Mouse (Mus musculus) right cerebral cortex, adult 18-20 months (tissue): ENCODE data around the gene Gm43064.
A peak's percentile ranks its signal among the peaks of the same experiment; 100 is the strongest.
"Not testable (repeated sequence)": the region's sequence is repeated elsewhere in the genome, so short reads cannot be mapped to it uniquely, and the experiment has no call there.

Experiments
- DNase-seq: peaks from one replicate; pipeline ENCODE4 v3.0.0; 2022; ENCODE audit warnings: mixed read lengths

The Gm43064 gene

GRCm38 (mm10) chr3:103808891-103809798, at the start of gene Gm43064, which contains the start of the genes Dclre1b and Ap4b1:
Gene Gm43064 (plus strand): TSS chr3:103809573.
Gene Dclre1b (minus strand): TSS chr3:103809444.
Gene Ap4b1 (plus strand): TSS chr3:103809520.
- DNase-seq = peak; percentile 91

DNA sequence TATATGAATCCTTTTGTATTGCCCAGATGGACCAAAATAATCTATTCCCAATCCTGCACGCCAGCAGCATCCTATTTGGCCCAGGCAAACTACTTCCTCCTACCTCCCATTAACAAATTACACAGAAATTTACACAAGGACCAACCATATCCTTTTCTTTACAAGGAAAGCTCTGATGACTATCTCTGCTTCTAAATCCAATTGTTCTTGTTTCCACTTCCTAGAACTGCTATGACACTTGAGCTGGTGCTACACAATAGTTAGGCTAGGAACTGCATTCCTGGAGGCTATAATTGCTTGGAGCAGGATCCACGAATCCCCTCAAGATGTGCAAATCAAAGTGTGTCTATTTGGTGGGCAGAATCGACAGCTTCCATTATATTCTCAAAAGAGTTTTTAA, 42.6 kb upstream of the Gm43064 start:
- no peak for DNase-seq

- DNase-seq = peak; percentile 27
These were observed 37.7 kb upstream of the Gm43064 start for GRCm38 (mm10) chr3:103771531-103772130.

DNA sequence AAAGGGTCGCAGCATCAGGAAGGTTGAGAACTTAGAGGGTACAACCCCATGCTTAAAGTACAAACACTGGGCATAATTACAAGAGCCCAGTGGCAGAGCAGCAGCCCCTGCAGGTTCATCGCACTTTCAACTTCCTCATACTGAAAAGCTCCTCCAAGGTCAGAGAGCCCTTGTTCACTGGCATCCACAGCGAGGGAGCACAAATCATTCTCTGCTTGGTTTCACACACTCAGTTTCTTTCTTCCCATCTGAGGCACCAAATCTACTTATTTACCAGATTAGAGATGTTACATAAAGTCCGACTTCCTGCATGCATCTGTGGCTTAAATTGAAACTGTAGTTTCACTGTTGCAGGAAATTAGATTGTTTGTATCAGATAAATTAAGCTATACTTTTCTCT, 36.5 kb upstream of the Gm43064 start:
- DNase-seq = no peak

GRCm38 (mm10) chr3:103773508-103773907, 35.9 kb upstream of the Gm43064 start:
- no peak for DNase-seq

GRCm38 (mm10) chr3:103774009-103774408, 35.4 kb upstream of the Gm43064 start:
- no peak for DNase-seq

- DNase-seq = peak; percentile 40
These were observed 31.4 kb upstream of the Gm43064 start for GRCm38 (mm10) chr3:103777940-103778339.

- no peak for DNase-seq
These were observed 30.7 kb upstream of the Gm43064 start for GRCm38 (mm10) chr3:103778660-103779059.

DNA sequence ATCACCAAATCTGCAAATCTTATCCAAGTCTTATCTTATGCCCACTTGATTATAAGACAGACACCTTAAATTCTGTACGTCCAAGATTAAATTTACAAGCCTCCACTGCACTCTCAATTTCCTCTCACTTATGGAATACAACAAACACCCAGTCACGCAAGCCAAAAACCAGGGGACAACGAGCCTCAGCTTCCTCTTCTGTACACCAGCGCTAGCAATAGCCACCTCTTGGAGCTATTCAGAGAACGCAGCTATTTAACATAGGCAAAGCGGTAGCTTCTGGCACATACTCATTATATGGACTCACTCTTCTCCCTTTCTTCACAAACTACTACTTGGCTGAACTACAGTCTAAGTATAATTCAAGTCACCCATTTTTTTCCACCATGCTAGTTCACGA, 30.2 kb upstream of the Gm43064 start:
- no peak for DNase-seq

DNA sequence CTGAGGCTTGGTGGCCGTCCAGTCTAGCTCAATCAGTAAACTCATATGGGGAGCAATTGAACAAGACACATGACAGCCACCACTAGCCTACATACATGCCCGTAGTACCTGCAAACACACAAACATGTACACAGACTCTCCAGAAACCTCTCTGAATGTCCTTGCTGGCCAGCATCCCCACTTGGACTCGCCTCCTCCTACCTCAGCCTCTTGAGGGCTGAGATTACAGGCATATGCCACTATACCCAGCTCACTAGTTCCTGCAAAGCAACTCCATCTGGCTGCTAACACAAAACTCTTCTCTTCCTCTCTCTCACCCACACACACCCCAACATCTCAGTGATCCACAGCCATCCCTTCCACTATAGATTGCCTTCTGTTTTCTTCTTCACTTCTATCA, 29.1 kb upstream of the Gm43064 start:
- DNase-seq = peak; percentile 62

- no peak for DNase-seq
These were observed 28.6 kb upstream of the Gm43064 start for GRCm38 (mm10) chr3:103780777-103781176.

DNA sequence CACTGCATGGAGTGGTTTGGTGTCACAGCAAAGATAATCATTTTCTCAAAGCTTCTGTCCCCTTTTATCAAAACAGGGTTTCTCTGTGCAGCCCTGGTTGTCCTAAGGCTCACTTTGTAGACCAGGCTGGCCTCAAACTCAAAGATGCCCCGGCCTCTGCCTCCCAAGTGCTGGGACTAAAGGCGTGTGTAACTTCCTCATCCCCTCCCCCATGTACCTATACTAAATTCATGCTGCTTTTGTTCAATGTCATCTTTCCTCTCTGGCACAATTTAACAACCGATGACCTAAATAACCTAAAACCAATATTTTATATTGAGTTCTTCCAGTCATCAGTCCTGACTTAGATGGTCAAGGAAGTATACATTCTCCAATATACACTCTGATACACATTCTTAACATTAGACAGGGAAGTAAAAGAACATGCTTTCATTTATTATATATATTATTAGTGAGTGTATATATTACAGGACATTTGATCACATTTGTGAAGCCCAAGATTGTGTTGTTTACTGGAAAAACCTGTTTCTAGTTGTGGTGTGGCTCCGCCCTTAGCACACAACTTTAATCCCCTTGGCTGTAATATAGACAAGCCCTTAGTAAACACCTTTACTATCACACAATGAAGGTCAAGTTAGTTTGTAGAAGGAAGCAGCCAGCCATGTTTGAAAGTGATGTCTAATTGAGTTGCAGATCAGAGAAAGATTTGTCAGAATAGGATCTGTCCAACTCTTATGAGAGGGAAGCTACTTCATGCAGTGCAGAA, 26.3 kb upstream of the Gm43064 start:
- DNase-seq = no peak

GRCm38 (mm10) chr3:103787225-103787624, 22.1 kb upstream of the Gm43064 start:
- DNase-seq = no peak

DNA sequence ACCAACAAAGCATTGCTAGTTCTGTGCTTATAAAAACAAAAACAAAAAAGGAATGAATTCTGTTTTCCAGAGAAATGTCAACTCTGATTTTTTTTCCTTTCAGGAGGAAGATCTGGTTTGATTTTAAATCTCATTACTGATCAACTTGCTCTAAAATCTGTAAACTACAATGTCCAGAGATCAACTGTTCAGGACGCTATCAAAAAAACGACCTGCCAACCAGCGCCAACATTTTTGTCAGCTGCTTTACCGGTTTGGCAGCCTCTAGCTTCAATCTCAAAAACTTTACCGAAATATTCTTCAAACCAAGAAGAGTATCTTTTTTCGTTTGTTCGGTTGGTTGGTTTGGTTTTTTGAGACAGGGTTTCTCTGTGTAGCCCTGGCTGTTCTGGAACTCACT, 20.3 kb upstream of the Gm43064 start:
- DNase-seq = no peak

- DNase-seq = peak; percentile 42
These were observed 19.5 kb upstream of the Gm43064 start for GRCm38 (mm10) chr3:103789891-103790345.

- peak; percentile 33 for DNase-seq
These were observed 18.8 kb upstream of the Gm43064 start for GRCm38 (mm10) chr3:103790346-103791145.

GRCm38 (mm10) chr3:103791230-103792110, 17.9 kb upstream of the Gm43064 start, which contains the start of gene Hipk1:
Gene Hipk1 (minus strand): TSS chr3:103791563.
- DNase-seq = peak; percentile 96

- DNase-seq = not testable (repeated sequence)
These were observed 17.3 kb upstream of the Gm43064 start for GRCm38 (mm10) chr3:103792111-103792406.

DNA sequence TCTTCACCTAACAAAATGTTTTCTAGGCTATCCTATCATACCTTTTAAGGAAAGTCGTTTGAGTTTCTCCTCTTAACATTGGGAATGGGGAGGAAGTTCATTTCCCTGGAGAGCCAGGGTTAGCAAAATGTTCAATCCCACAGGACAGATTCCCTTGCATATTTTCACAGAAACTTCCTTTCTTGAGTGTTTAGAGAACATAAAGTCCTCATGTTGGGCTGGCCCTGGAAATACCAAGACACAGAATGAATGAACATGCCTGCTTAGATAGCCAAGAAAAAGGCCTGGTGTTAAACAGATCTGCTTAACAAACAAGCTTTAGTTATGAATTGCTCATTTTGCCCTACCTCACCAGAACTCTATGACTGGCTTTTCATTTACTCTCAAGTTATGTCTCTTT, 16.8 kb upstream of the Gm43064 start:
- DNase-seq = no peak

DNA sequence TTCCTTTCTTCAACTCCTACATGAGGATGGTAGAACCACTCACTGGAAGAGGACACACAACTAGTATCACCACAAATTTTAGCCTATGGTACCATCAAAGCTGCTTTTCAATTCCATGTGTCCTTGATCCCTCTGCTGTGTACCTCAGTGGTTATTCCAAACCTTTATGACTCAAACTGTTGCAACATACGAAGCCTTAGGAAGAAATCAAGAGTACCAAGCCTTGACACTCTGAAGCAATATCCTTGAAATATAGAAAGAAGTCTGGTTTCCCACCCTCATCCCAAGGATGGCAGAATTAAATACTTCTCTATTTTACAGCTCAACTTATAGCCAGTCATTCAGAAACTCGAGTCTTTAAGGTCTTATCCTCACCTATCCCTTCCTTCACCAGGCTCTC, 13.0 kb upstream of the Gm43064 start:
- no peak for DNase-seq

DNA sequence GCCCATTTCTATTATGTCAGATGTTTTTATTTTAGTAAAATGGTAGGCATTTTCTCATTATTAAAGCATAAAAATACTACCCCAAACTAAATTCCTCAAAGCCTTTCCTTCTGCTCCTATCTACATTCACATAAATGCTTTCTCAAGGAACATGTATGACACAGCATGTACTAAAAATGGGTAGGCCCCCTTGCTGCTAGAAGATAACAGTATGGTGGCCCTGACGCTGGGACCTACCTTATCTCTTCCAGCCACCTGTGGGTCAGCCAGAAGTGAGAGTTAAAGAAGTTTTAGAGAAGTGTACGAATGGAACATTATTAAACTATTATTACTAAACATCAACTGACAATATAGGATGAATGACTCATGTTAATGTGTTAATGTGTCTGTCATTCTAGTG, 9.9 kb upstream of the Gm43064 start:
- no peak for DNase-seq
